Mouse (Mus musculus): ENCODE data around the gene Col28a1. TPM values are rescaled to one million over a fixed set of nuclear protein-coding genes. Genes with fewer than 3 reads are reported as not detected.

The Col28a1 gene
- 0.33 and 0.37 TPM in 2 replicates for polyA plus RNA-seq (2015; fragmentation: Nextera tagmentation; extraction: Ambion mirVana)

DNA sequence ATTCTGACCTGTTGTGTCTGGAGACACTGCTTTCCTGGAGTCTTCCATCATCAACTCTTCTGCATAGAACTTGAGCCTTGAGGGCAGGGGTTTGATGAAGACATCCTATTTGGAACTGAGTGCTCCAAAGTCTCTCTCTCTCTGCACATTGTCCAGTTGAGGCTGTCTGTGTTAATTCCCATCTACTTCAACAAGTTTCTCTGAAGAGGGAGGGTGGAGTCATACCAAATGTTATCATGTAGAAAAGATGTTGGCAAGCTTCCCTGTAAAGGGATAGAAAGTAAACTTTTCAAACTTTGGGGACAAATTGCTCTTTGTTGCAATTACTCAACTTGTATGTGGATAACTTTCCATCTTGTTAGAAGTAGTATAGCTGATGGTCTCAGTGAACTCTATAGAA lies at the start of gene Col28a1:
Gene Col28a1, minus strand, starts transcription at position 101 of the 400 bp plus-strand sequence.
- H3K4me2 ChIP-seq = no peak within 1 kb of the TSS
- H3K4me3 ChIP-seq = no peak within 1 kb of the TSS
- no peaks in the 10 kb centered on the region for H3K36me3 ChIP-seq
- no peak for ATAC-seq (ENCODE audit: insufficient number of reproducible peaks, low FRiP score, low TSS enrichment, low read depth)
- 0 out of 2 replicates have a peak, but pooled peaks cover 5% of the 10 kb centered on the region for H3K9me3 ChIP-seq
- H3K4me1 ChIP-seq = no peaks in the 10 kb centered on the region
- no peak within 1 kb of the TSS for H3K27ac ChIP-seq
- H3K27me3 ChIP-seq = no peaks in the 10 kb centered on the region
- no peak within 1 kb of the TSS for H3K9ac ChIP-seq

- peaks cover 39% of the 10 kb centered on the region for H3K36me3 ChIP-seq
- H3K27ac ChIP-seq = no peak overlapping the region
- WGBS = 88% methylated on average over 3 of the region's 3 CpGs
Measured at GRCm38 (mm10) chr6:8228596-8228995, 36.2 kb upstream of the Col28a1 start.

DNA sequence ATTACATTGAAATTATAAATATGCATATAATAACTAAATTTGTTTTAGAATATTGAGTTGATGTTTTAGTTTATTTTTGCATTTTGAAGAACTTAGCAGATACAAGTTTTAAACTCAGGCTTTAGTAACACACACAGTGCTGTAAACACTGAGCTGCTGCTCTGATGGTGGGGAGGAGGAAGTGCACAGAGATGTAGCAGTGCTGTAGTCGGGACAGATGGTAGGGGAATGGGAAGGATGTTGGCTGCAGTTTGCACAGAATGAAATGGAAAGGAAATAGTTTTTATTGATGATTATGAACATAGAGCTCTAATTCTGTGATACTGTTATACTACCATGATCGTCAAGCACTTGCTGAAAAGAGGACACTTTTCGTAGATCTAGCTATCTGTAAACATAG lies 34.6 kb upstream of the Col28a1 start:
- no peaks in the 10 kb centered on the region for H3K9me3 ChIP-seq
- H3K9ac ChIP-seq = no peak overlapping the region
- H3K4me3 ChIP-seq = no peak overlapping the region
- no peaks in the 10 kb centered on the region for H3K27me3 ChIP-seq
- H3K4me2 ChIP-seq = no peak overlapping the region
- ATAC-seq (ENCODE audit: insufficient number of reproducible peaks, low FRiP score, low TSS enrichment, low read depth) = no peak
- H3K4me1 ChIP-seq = no peaks in the 10 kb centered on the region
- H3K27ac ChIP-seq = no peak overlapping the region
- 80% methylated on average over 3 of the region's 3 CpGs for WGBS
- peaks cover 32% of the 10 kb centered on the region for H3K36me3 ChIP-seq

More at GRCm38 (mm10) chr6:8228596-8228995, 36.2 kb upstream of the Col28a1 start:
- H3K27me3 ChIP-seq = no peaks in the 10 kb centered on the region
- no peak overlapping the region for H3K4me2 ChIP-seq
- H3K9ac ChIP-seq = no peak overlapping the region
- no peaks in the 10 kb centered on the region for H3K4me1 ChIP-seq
- H3K9me3 ChIP-seq = no peaks in the 10 kb centered on the region
- H3K4me3 ChIP-seq = no peak overlapping the region
- no peak for ATAC-seq (ENCODE audit: insufficient number of reproducible peaks, low FRiP score, low TSS enrichment, low read depth)

DNA sequence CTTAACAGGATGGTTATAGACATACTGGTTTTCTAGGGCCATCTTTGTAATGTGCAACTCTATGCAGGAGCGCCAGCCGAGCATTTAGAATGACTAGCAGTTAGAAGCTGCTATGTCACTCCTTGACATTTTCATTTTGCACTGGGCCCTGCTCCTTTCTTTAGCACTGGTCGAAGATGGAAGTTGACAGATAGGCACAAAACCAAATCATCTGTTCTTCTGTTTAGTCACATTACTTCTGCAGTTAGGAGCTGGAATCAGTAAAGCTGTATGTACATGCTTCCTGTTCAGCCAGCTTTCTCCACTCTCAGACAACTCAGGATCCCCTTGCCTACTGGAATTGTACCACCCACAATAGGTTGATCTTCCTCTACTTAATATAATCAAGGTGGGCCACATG lies 18.2 kb upstream of the Col28a1 start:
- Histone ChIP-seq H3K27ac (no peak overlapping the region), H3K4me3 (no peak overlapping the region), H3K27me3 (no peaks in the 10 kb centered on the region), H3K4me2 (no peak overlapping the region; the same call in 1 of the 2 replicates), H3K9ac (no peak overlapping the region), H3K4me1 (0 out of 2 replicates have a peak, but pooled peaks cover 3% of the 10 kb centered on the region), H3K36me3 (peaks cover 14% of the 10 kb centered on the region), H3K9me3 (no peaks in the 10 kb centered on the region)
- ATAC-seq (ENCODE audit: insufficient number of reproducible peaks, low FRiP score, low TSS enrichment, low read depth) = no peak
- 90% methylated on average over 3 of the region's 3 CpGs for WGBS

DNA sequence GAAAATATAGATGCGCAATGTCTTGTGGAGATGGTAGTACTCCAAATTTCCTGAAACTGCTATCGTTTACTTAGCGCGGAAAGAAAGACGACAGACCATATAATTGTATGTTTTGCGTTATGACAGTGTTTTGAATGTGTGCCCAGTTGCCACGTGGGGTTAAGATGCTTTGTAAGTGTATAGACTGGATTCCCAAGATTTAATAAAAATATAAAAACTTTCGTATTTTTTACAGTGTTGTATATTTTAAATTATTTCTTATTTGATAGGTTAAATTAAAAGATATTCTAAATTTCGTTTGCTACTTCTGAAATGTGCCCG lies 17.4 kb upstream of the Col28a1 start:
- ATAC-seq (ENCODE audit: insufficient number of reproducible peaks, low FRiP score, low TSS enrichment, low read depth) = no peak
- Histone ChIP-seq H3K27ac (peak overlapping the region; percentile 96), H3K27me3 (no peaks in the 10 kb centered on the region), H3K36me3 (peaks cover 6% of the 10 kb centered on the region), H3K4me1 (0 out of 2 replicates have a peak, but pooled peaks cover 3% of the 10 kb centered on the region), H3K4me3 (peak overlapping the region; percentile 83), H3K9ac (peak overlapping the region; percentile 91), H3K9me3 (no peaks in the 10 kb centered on the region), H3K4me2 (peak overlapping the region; percentile 47)
- 10% methylated on average over 10 of the region's 10 CpGs for WGBS

DNA sequence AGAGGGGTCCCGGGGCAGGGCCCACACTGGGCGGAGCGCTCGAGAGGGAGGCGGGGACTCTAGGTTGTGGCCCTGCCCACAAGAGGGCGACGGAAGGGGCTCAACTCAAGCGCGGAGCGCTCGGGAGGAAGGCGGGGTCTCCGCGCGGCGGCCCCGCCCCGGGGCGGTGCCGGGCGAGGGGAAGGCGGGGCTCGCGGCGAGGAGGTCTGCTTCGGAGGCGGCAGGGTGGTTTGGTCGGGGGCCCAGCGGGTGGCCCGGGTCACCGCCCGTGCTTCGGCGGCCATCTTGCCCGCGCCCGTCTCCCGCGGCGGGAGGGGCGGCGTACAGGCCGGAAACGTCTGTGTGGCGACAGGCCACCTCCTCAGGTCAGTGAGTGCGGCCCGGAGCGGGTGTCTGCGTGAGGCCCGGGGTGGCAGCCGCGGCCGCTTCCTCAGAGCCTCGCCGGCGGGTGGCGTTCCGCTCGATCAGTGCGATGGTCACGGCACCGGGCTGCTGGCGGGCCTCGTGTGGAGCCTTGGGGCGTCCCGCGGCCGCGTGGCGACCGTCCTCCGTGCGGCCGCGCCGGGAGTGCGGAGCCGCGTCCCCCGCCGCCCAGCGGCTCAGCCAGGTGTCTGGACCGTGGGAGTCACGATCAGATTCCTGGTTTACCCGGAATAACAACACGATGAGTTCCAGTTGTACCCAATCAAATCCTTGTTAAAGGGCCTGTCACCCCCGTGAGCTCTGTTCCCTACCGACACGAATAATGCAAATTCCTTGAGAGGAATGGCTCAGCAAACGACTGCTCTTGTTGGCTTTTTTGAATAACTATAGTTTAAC lies 16.8 kb upstream of the Col28a1 start, which contains the start of gene Mios:
Gene Mios, plus strand, starts transcription at position 176 of the 819 bp plus-strand sequence.
- no peaks in the 10 kb centered on the region for H3K27me3 ChIP-seq
- under 1% methylated on average over 87 of the region's 90 CpGs for WGBS
- H3K27ac ChIP-seq = peak within 1 kb of the TSS; percentile 96
- peak within 1 kb of the TSS; percentile 83 for H3K4me3 ChIP-seq
- peak; percentile 96 for ATAC-seq (ENCODE audit: insufficient number of reproducible peaks, low FRiP score, low TSS enrichment, low read depth)
- no peaks in the 10 kb centered on the region for H3K9me3 ChIP-seq
- 0 out of 2 replicates have a peak, but pooled peaks cover 2% of the 10 kb centered on the region for H3K36me3 ChIP-seq
- peak within 1 kb of the TSS; percentile 91 for H3K9ac ChIP-seq
- peak within 1 kb of the TSS; percentile 47 for H3K4me2 ChIP-seq
- 0 out of 2 replicates have a peak, but pooled peaks cover 3% of the 10 kb centered on the region for H3K4me1 ChIP-seq

GRCm38 (mm10) chr6:8189917-8190316 lies 2.5 kb downstream of the Col28a1 start:
- no peaks in the 10 kb centered on the region for H3K36me3 ChIP-seq
- 63% methylated on average over 3 of the region's 3 CpGs for WGBS

DNA sequence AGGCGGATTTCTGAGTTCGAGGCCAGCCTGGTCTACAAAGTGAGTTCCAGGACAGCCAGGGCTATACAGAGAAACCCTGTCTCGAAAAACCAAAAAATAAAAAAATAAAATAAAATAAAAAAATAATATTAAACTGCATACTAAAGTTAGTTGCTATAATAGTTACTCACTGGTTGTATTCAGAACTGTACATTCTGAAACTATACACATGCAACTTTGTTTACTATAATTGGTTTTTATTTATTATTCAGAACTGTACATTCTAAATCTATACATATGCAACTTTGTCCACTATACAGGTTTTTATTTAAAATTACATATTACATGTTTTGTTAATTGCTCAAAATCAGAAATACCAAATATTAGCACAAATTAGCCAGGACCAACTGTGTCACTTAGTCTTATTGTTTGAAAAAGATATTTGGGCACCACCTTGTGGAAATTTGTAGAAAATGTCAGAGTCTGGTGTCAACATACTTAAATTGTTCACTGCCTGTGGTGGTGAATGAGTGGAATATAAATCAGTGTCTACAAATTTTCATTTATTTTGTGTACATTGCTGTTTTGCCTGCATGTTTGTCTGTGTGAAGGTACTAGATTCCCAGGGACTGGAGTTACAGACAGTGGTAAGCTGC lies 3.7 kb downstream of the Col28a1 start:
- Histone ChIP-seq H3K4me1 (no peaks in the 10 kb centered on the region), H3K4me2 (no peak overlapping the region), H3K27ac (no peak overlapping the region), H3K27me3 (no peaks in the 10 kb centered on the region), H3K9ac (no peak overlapping the region), H3K9me3 (no peaks in the 10 kb centered on the region), H3K4me3 (no peak overlapping the region), H3K36me3 (no peaks in the 10 kb centered on the region)
- WGBS = 96% methylated on average over 3 of the region's 3 CpGs
- no peak for ATAC-seq (ENCODE audit: insufficient number of reproducible peaks, low FRiP score, low TSS enrichment, low read depth)

More at GRCm38 (mm10) chr6:8189917-8190316, 2.5 kb downstream of the Col28a1 start:
- no peak for ATAC-seq (ENCODE audit: insufficient number of reproducible peaks, low FRiP score, low TSS enrichment, low read depth)
- no peaks in the 10 kb centered on the region for H3K4me1 ChIP-seq
- H3K27me3 ChIP-seq = no peaks in the 10 kb centered on the region
- no peak overlapping the region for H3K4me2 ChIP-seq
- no peak overlapping the region for H3K27ac ChIP-seq
- H3K9ac ChIP-seq = no peak overlapping the region
- no peaks in the 10 kb centered on the region for H3K9me3 ChIP-seq
- H3K4me3 ChIP-seq = no peak overlapping the region

GRCm38 (mm10) chr6:8178397-8178941 lies 13.9 kb downstream of the Col28a1 start:
- no peak overlapping the region for H3K4me3 ChIP-seq
- H3K4me1 ChIP-seq = no peaks in the 10 kb centered on the region
- no peak overlapping the region for H3K27ac ChIP-seq
- no peak overlapping the region for H3K9ac ChIP-seq
- ATAC-seq (ENCODE audit: insufficient number of reproducible peaks, low FRiP score, low TSS enrichment, low read depth) = no peak
- H3K4me2 ChIP-seq = peak overlapping the region; percentile 7; the same call in 1 of the 2 replicates
- 39% methylated on average over 10 of the region's 10 CpGs for WGBS
- H3K27me3 ChIP-seq = no peaks in the 10 kb centered on the region
- H3K36me3 ChIP-seq = no peaks in the 10 kb centered on the region
- H3K9me3 ChIP-seq = no peaks in the 10 kb centered on the region

- no peak for ATAC-seq (ENCODE audit: insufficient number of reproducible peaks, low FRiP score, low TSS enrichment, low read depth)
Measured at GRCm38 (mm10) chr6:8176116-8176515, 16.3 kb downstream of the Col28a1 start.

DNA sequence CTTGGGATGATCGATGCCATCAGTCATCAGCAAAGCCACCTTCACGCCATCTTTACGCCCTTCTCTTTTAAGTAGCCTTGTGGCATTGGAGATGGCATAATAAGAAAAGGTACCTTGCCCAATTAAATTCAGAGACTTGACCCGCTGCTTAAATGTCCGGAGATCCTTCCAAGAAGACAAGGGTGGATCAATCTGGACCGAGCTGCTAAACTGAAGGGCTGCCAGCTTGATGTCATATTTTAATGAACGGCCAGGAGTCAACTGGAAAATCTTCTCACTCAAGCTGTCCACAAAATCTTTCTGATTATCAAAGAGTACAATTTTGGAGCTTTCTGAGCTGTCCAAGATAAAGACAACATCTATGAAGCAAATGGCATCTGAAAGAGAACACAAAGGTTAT lies 17.1 kb downstream of the Col28a1 start:
- H3K9me3 ChIP-seq = no peaks in the 10 kb centered on the region
- no peak overlapping the region for H3K4me2 ChIP-seq
- H3K4me1 ChIP-seq = no peaks in the 10 kb centered on the region
- no peaks in the 10 kb centered on the region for H3K27me3 ChIP-seq
- no peak overlapping the region for H3K4me3 ChIP-seq
- H3K27ac ChIP-seq = no peak overlapping the region
- H3K36me3 ChIP-seq = no peaks in the 10 kb centered on the region
- H3K9ac ChIP-seq = no peak overlapping the region
- 95% methylated on average over 7 of the region's 7 CpGs for WGBS
- ATAC-seq (ENCODE audit: insufficient number of reproducible peaks, low FRiP score, low TSS enrichment, low read depth) = no peak

More at GRCm38 (mm10) chr6:8176116-8176515, 16.3 kb downstream of the Col28a1 start:
- H3K4me2 ChIP-seq = no peak overlapping the region
- no peaks in the 10 kb centered on the region for H3K27me3 ChIP-seq
- H3K27ac ChIP-seq = no peak overlapping the region
- H3K9ac ChIP-seq = no peak overlapping the region
- H3K36me3 ChIP-seq = no peaks in the 10 kb centered on the region
- 69% methylated on average over 2 of the region's 2 CpGs for WGBS
- no peaks in the 10 kb centered on the region for H3K4me1 ChIP-seq
- H3K4me3 ChIP-seq = no peak overlapping the region
- no peaks in the 10 kb centered on the region for H3K9me3 ChIP-seq

DNA sequence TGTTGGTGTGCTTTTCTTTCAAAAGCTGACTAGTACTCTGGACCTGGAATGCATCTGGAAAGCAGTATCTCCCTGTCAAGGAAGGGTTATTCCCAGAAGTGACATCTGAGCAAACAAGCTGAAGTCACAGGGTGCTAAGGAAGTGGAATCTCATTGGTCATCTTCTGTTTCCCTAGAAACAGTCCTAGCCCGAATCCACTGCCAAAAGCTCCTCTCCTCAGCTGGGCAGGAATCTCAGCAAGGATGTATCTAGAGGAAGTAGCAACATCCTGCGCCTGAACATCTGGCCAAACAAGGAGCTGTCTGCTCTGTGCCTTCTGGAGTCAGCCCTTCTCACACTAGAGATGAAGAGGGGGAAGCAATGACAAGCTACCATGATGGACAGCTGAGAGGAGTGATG lies 18.4 kb downstream of the Col28a1 start:
- 41% methylated on average over 2 of the region's 2 CpGs for WGBS
- Histone ChIP-seq H3K4me2 (no peak overlapping the region), H3K4me1 (no peaks in the 10 kb centered on the region), H3K9ac (no peak overlapping the region), H3K4me3 (no peak overlapping the region), H3K36me3 (no peaks in the 10 kb centered on the region), H3K9me3 (no peaks in the 10 kb centered on the region), H3K27me3 (no peaks in the 10 kb centered on the region), H3K27ac (no peak overlapping the region)
- ATAC-seq (ENCODE audit: insufficient number of reproducible peaks, low FRiP score, low TSS enrichment, low read depth) = no peak
